Mouse (Mus musculus) liver, postnatal 0 days (tissue): ENCODE results near the gene Zfp871. TPM values are rescaled to one million over a fixed set of nuclear protein-coding genes. Genes with fewer than 3 reads are reported as not detected.

Source experiments
- ATAC-seq: fragments of 200-750 bp; cut with Nextera tagmentation; 2 replicates; pipeline ENCODE4 v1.8.0; 2017; ENCODE audit warnings: mild to moderate bottlenecking, moderate library complexity
- DNase-seq: peaks from one replicate; pipeline ENCODE4 v3.0.0-alpha.2; 2016
- H3K27ac ChIP-seq: fragments of 300-500 bp; sonication (generic); 2 replicates; pipeline ENCODE4 v1.5.1; 2014; ENCODE audit warnings: antibody characterized with exemption, moderate library complexity, mild to moderate bottlenecking, low read depth
- H3K27me3 ChIP-seq: fragments of 300-500 bp; sonication (generic); 2 replicates; pipeline ENCODE4 v1.6.1; 2014; ENCODE audit warnings: low read length, control low read depth, mixed read lengths; ENCODE audit not compliant: insufficient read depth
- H3K36me3 ChIP-seq: fragments of 300-500 bp; sonication (generic); replicated peaks from 2 replicates; pipeline ENCODE4 v1.6.1; 2014; ENCODE audit warnings: mild to moderate bottlenecking, control low read depth, low read length, moderate library complexity, mixed read lengths; ENCODE audit not compliant: insufficient read depth
- H3K4me1 ChIP-seq: fragments of 300-500 bp; sonication (generic); 2 replicates; pipeline ENCODE4 v1.6.1; 2014; ENCODE audit warnings: antibody characterized with exemption, mild to moderate bottlenecking, control low read depth; ENCODE audit not compliant: insufficient read depth
- H3K4me2 ChIP-seq: fragments of 300-500 bp; sonication (generic); 2 replicates; pipeline ENCODE4 v1.6.1; 2014; ENCODE audit warnings: low read depth, mild to moderate bottlenecking, low read length, moderate library complexity, mixed read lengths
- H3K4me3 ChIP-seq: fragments of 300-500 bp; sonication (generic); 2 replicates; pipeline ENCODE4 v1.5.1; 2014; ENCODE audit warnings: low read depth, low read length
- H3K9ac ChIP-seq: fragments of 300-500 bp; sonication (generic); replicated peaks from 2 replicates; pipeline ENCODE4 v1.6.1; 2014; ENCODE audit warnings: mild to moderate bottlenecking, moderate library complexity
- H3K9me3 ChIP-seq: fragments of 300-500 bp; sonication (generic); 2 replicates; pipeline ENCODE4 v1.6.1; 2016; ENCODE audit warnings: mild to moderate bottlenecking, control low read depth, low read length, mixed read lengths
- CTCF ChIP-seq: sonication (generic); IDR thresholded peaks from 2 replicates; pipeline ENCODE4 v1.5.1; 2016; ENCODE audit warnings: antibody characterized with exemption, low read depth
- EP300 ChIP-seq: IDR thresholded peaks from 2 replicates; pipeline ENCODE4 v1.6.1; 2016; ENCODE audit warnings: antibody characterized with exemption, low read depth, mild to moderate bottlenecking
- WGBS: fragments of 180-500 bp; shearing (Covaris S2); extraction: QIAGEN DNeasy Blood & Tissue Kit; methylation state at CpG from one replicate; pipeline ENCODE4 v1.1.7; 2014; ENCODE audit not compliant: insufficient replicate concordance; 5-methylcytosine and 5-hydroxymethylcytosine counted together
- polyA plus RNA-seq: library from polyadenylated mRNA; unstranded; fragments of >200 nt; fragmentation: Nextera tagmentation; extraction: Ambion mirVana; gene quantifications from 2 replicates; pipeline ENCODE4 v1.2.1, GENCODE M21; 2015

The Zfp871 gene
- polyA plus RNA-seq, 1 experiment from 2014 or later = 11.0 TPM

- peak; percentile 27; the same call in 1 of the 2 replicates for ATAC-seq
- no peak within 1 kb of the TSS for H3K9ac ChIP-seq
- H3K4me2 ChIP-seq = peak within 1 kb of the TSS; percentile 50
- WGBS = 5% methylated on average over 17 of the region's 17 CpGs
- H3K4me1 ChIP-seq = no peaks in the 10 kb centered on the region
- no peaks in the 10 kb centered on the region for H3K9me3 ChIP-seq
- no peak within 1 kb of the TSS for H3K27ac ChIP-seq
- H3K36me3 ChIP-seq = no peaks in the 10 kb centered on the region
- H3K27me3 ChIP-seq = no peaks in the 10 kb centered on the region
- TF ChIP-seq EP300 = no peak
- no peak for TF ChIP-seq CTCF
- H3K4me3 ChIP-seq = 0 out of 2 replicates have a peak within 1 kb of the TSS, but pooled peaks have one; percentile 19
- DNase-seq = no peak
These were observed 21.7 kb upstream of the Zfp871 start, which contains the start of gene Zfp811 for GRCm38 (mm10) chr17:32809544-32810374. Zfp811 (minus strand) TSS chr17:32809931.

GRCm38 (mm10) chr17:32808921-32809320 is 20.8 kb upstream of the Zfp871 start:
- H3K36me3 ChIP-seq = no peaks in the 10 kb centered on the region
- no peaks in the 10 kb centered on the region for H3K4me1 ChIP-seq
- no peaks in the 10 kb centered on the region for H3K27me3 ChIP-seq
- no peaks in the 10 kb centered on the region for H3K9me3 ChIP-seq
- ATAC-seq (no peak), DNase-seq (no peak)
- no peak overlapping the region for H3K27ac ChIP-seq
- no peak overlapping the region for H3K9ac ChIP-seq
- H3K4me2 ChIP-seq = peak overlapping the region; percentile 50
- WGBS = 22% methylated on average over 8 of the region's 8 CpGs
- TF ChIP-seq CTCF (no peak), EP300 (no peak)
- 0 out of 2 replicates have a peak overlapping the region, but pooled peaks have one; percentile 7 for H3K4me3 ChIP-seq

- Histone ChIP-seq H3K27me3 (no peaks in the 10 kb centered on the region), H3K9ac (no peak overlapping the region), H3K27ac (no peak overlapping the region), H3K4me2 (no peak overlapping the region), H3K4me3 (no peak overlapping the region), H3K9me3 (no peaks in the 10 kb centered on the region), H3K36me3 (peaks cover 15% of the 10 kb centered on the region), H3K4me1 (peaks cover 18% of the 10 kb centered on the region)
- no peak for ATAC-seq
- no peak for DNase-seq
- WGBS = 82% methylated on average over 8 of the region's 8 CpGs
- TF ChIP-seq EP300 = no peak
- TF ChIP-seq CTCF = no peak
These were observed 1.2 kb upstream of the Zfp871 start for GRCm38 (mm10) chr17:32789244-32789643.

- peak overlapping the region; percentile 68 for H3K4me2 ChIP-seq
- H3K9ac ChIP-seq = peak overlapping the region; percentile 11; the same call in 1 of the 2 replicates
- DNase-seq (no peak), ATAC-seq (no peak)
- no peak overlapping the region for H3K27ac ChIP-seq
- H3K9me3 ChIP-seq = no peaks in the 10 kb centered on the region
- H3K4me1 ChIP-seq = peaks cover 18% of the 10 kb centered on the region
- WGBS = 20% methylated on average over 9 of the region's 9 CpGs
- TF ChIP-seq CTCF (no peak), EP300 (no peak)
- H3K4me3 ChIP-seq = peak overlapping the region; percentile 84
- no peaks in the 10 kb centered on the region for H3K27me3 ChIP-seq
- peaks cover 22% of the 10 kb centered on the region for H3K36me3 ChIP-seq
These were observed 489 bp upstream of the Zfp871 start for GRCm38 (mm10) chr17:32788576-32788975.

- under 1% methylated on average over 28 of the region's 31 CpGs for WGBS
- H3K9ac ChIP-seq = peak overlapping the region; percentile 93
- H3K27me3 ChIP-seq = no peaks in the 10 kb centered on the region
- TF ChIP-seq EP300 (no peak), CTCF (no peak)
- H3K36me3 ChIP-seq = peaks cover 31% of the 10 kb centered on the region
- no peaks in the 10 kb centered on the region for H3K9me3 ChIP-seq
- peak overlapping the region; percentile 96 for H3K27ac ChIP-seq
- ATAC-seq (peak; percentile 82), DNase-seq (peak; percentile 71)
- peak overlapping the region; percentile 68 for H3K4me2 ChIP-seq
- peak overlapping the region; percentile 84 for H3K4me3 ChIP-seq
- peaks cover 18% of the 10 kb centered on the region for H3K4me1 ChIP-seq
These were observed 522 bp downstream of the Zfp871 start for GRCm38 (mm10) chr17:32787436-32788093.

GRCm38 (mm10) chr17:32786944-32787343 is 1.1 kb downstream of the Zfp871 start:
- DNase-seq = no peak
- peak overlapping the region; percentile 68 for H3K4me2 ChIP-seq
- no peaks in the 10 kb centered on the region for H3K9me3 ChIP-seq
- H3K4me1 ChIP-seq = peaks cover 18% of the 10 kb centered on the region
- no peak for ATAC-seq
- no peaks in the 10 kb centered on the region for H3K27me3 ChIP-seq
- H3K9ac ChIP-seq = peak overlapping the region; percentile 93
- peak overlapping the region; percentile 2; the same call in 1 of the 2 replicates for H3K27ac ChIP-seq
- H3K4me3 ChIP-seq = peak overlapping the region; percentile 84
- 46% methylated on average over 6 of the region's 6 CpGs for WGBS
- peaks cover 33% of the 10 kb centered on the region for H3K36me3 ChIP-seq
- no peak for TF ChIP-seq CTCF
- no peak for TF ChIP-seq EP300
